Mouse (Mus musculus) ES-E14 (cell line): ENCODE results near the gene Pgp. TPM values are rescaled to one million over a fixed set of nuclear protein-coding genes. Genes with fewer than 3 reads are reported as not detected.
"Not testable (repeated sequence)": the region's sequence is repeated elsewhere in the genome, so short reads cannot be mapped to it uniquely, and the experiment has no call there.

ENCODE experiments used
- DNase-seq: peaks from one replicate; pipeline ENCODE4 v3.0.0-alpha.2; 2013; ENCODE audit warnings: low read depth, low spot score
- H3K27ac ChIP-seq: 2 replicates; pipeline ENCODE4 v1.5.1; 2012; ENCODE audit warnings: low read depth, mild to moderate bottlenecking, low read length, moderate library complexity, mixed read lengths; ENCODE audit not compliant: poor library complexity, insufficient read depth, severe bottlenecking
- H3K36me3 ChIP-seq: 2 replicates; pipeline ENCODE4 v1.6.1; 2012; ENCODE audit warnings: mild to moderate bottlenecking, low read length, moderate library complexity, mixed read lengths; ENCODE audit not compliant: control insufficient read depth, poor library complexity, insufficient read depth, severe bottlenecking
- H3K4me1 ChIP-seq, 2 experiments: fragments of 150-350 bp in 1 of 2; sonication (generic) in 1 of 2; 2 replicates each; pipeline ENCODE4 v1.6.1; 2012; ENCODE audit warnings: low read length in 2 of 2, mild to moderate bottlenecking in 1 of 2, mixed read lengths in 1 of 2; ENCODE audit not compliant: control insufficient read depth in 2 of 2, insufficient read depth in 2 of 2, poor library complexity in 1 of 2
- H3K4me3 ChIP-seq, 2 experiments: fragments of 150-350 bp in 1 of 2; sonication (generic) in 1 of 2; 2 replicates each; pipeline ENCODE4 v1.5.1; 2012; ENCODE audit warnings: low read length in 2 of 2, low read depth in 1 of 2, mild to moderate bottlenecking in 1 of 2, mixed read lengths in 1 of 2; ENCODE audit not compliant: insufficient read depth in 1 of 2, poor library complexity in 1 of 2, severe bottlenecking in 1 of 2
- H3K9ac ChIP-seq: 2 replicates; pipeline ENCODE4 v1.6.1; 2012; ENCODE audit warnings: low read depth, mild to moderate bottlenecking, low read length, mixed read lengths; ENCODE audit not compliant: poor library complexity, insufficient read depth, severe bottlenecking
- H3K9me3 ChIP-seq: fragments of 150-350 bp; sonication (generic); 2 replicates; pipeline ENCODE4 v1.6.1; 2012; ENCODE audit warnings: low read depth, mild to moderate bottlenecking, low read length; ENCODE audit not compliant: control insufficient read depth, insufficient read depth
- CHD2 ChIP-seq: IDR thresholded peaks from 2 replicates; pipeline ENCODE4 v1.6.1; 2014; ENCODE audit warnings: mild to moderate bottlenecking, low read depth, low read length, inconsistent platforms
- HCFC1 ChIP-seq: IDR thresholded peaks from 2 replicates; pipeline ENCODE4 v1.6.1; 2012; ENCODE audit warnings: low read length, inconsistent platforms, borderline replicate concordance; ENCODE audit not compliant: insufficient read depth
- MAFK ChIP-seq: IDR thresholded peaks from 2 replicates; pipeline ENCODE4 v1.6.1; 2014; ENCODE audit warnings: mild to moderate bottlenecking, low read depth, low read length, inconsistent platforms; ENCODE audit not compliant: insufficient read depth
- ZC3H11A ChIP-seq: IDR thresholded peaks from 2 replicates; pipeline ENCODE4 v1.6.1; 2012; ENCODE audit warnings: low read depth, mild to moderate bottlenecking, inconsistent platforms, low read length, borderline replicate concordance
- ZNF384 ChIP-seq: IDR thresholded peaks from 2 replicates; pipeline ENCODE4 v1.6.1; 2012; ENCODE audit warnings: low read depth, low read length, inconsistent platforms
- in situ Hi-C, 2 experiments: fragments of 600-800 bp; cut with MboI; formaldehyde crosslinking; loops; one replicate each; pipeline ENCODE4 v1.15.1; 2025; ENCODE audit warnings: low sequenced_read_pairs in 2 of 2, inconsistent platforms in 1 of 2; ENCODE audit not compliant: unreplicated experiment in 2 of 2
- total RNA-seq: library from RNA; depleted of rRNA; stranded (reverse); fragments of 300-350 nt; gene quantifications from 2 replicates; pipeline ENCODE4 v1.2.3, GENCODE M21; 2012

Gene Pgp
- total RNA-seq, 1 experiment: 16.6 TPM

GRCm38 (mm10) chr17:24454218-24454755 lies 15.9 kb upstream of the Pgp start:
- no peak for TF ChIP-seq MAFK
- no peak for TF ChIP-seq ZNF384
- no peak for TF ChIP-seq CHD2
- no peak for TF ChIP-seq HCFC1
- TF ChIP-seq ZC3H11A: no peak
- in situ Hi-C loops: no loop called here

GRCm38 (mm10) chr17:24454756-24455522 lies 15.3 kb upstream of the Pgp start:
- TF ChIP-seq HCFC1 (peak; percentile 1; the same call in 1 of the 2 replicates), ZNF384 (no peak)
- Histone ChIP-seq H3K27ac (peak overlapping the region; percentile 61), H3K4me3 (peak overlapping the region; percentile 85), H3K36me3 (peaks cover 2% of the 10 kb centered on the region; the same call in 1 of the 2 replicates), H3K9me3 (no peaks in the 10 kb centered on the region), H3K4me1 (0 out of 4 replicates have a peak, but pooled peaks cover 0 to 2% of the 10 kb centered on the region in 2 experiments), H3K9ac (peak overlapping the region; percentile 91)
- in situ Hi-C loops: no loop called here
- DNase-seq: peak; percentile 99

More at GRCm38 (mm10) chr17:24454218-24454755, 15.9 kb upstream of the Pgp start:
- peaks cover 7% of the 10 kb centered on the region; the same call in 1 of the 2 replicates for H3K36me3 ChIP-seq
- H3K9ac ChIP-seq: peak overlapping the region; percentile 91; the same call in 1 of the 2 replicates
- H3K9me3 ChIP-seq: no peaks in the 10 kb centered on the region
- H3K4me1 ChIP-seq: 0 out of 4 replicates have a peak, but pooled peaks cover 0 to 2% of the 10 kb centered on the region in 2 experiments
- H3K27ac ChIP-seq: no peak overlapping the region
- DNase-seq: no peak
- H3K4me3 ChIP-seq: peak overlapping the region; percentile 85

- in situ Hi-C loops, H3K9me3 ChIP-seq, H3K36me3 ChIP-seq, DNase-seq, H3K4me1 ChIP-seq, H3K27ac ChIP-seq: not testable (repeated sequence)
- peak overlapping the region; percentile 25; the same call in 1 of the 2 replicates for H3K9ac ChIP-seq
- H3K4me3 ChIP-seq: peak overlapping the region; percentile 3 to 12; a peak in 2 of 4 replicates
These were observed 14.5 kb upstream of the Pgp start for GRCm38 (mm10) chr17:24455523-24456206.

GRCm38 (mm10) chr17:24461580-24461979 lies 8.6 kb upstream of the Pgp start:
- no peak for DNase-seq
- Histone ChIP-seq H3K36me3 (no peaks in the 10 kb centered on the region), H3K4me1 (peaks cover 0 to 2% of the 10 kb centered on the region in 2 experiments; a peak in 2 of 4 replicates), H3K9me3 (no peaks in the 10 kb centered on the region), H3K4me3 (no peak overlapping the region), H3K27ac (no peak overlapping the region), H3K9ac (no peak overlapping the region)
- no peak for TF ChIP-seq MAFK
- no peak for TF ChIP-seq ZNF384
- 0 out of 2 replicates have a peak, but pooled peaks have one; percentile 29 for TF ChIP-seq ZC3H11A
- no peak for TF ChIP-seq CHD2
- no peak for TF ChIP-seq HCFC1
- in situ Hi-C loops: no loop called here
